Mouse (Mus musculus): ENCODE measurements around the gene Bcor. TPM values are rescaled to one million over a fixed set of nuclear protein-coding genes. Genes with fewer than 3 reads are reported as not detected.

The Bcor gene
- total and polyA plus RNA-seq, 3 experiments: 70.0 to 177 (median 80.8) TPM

DNA sequence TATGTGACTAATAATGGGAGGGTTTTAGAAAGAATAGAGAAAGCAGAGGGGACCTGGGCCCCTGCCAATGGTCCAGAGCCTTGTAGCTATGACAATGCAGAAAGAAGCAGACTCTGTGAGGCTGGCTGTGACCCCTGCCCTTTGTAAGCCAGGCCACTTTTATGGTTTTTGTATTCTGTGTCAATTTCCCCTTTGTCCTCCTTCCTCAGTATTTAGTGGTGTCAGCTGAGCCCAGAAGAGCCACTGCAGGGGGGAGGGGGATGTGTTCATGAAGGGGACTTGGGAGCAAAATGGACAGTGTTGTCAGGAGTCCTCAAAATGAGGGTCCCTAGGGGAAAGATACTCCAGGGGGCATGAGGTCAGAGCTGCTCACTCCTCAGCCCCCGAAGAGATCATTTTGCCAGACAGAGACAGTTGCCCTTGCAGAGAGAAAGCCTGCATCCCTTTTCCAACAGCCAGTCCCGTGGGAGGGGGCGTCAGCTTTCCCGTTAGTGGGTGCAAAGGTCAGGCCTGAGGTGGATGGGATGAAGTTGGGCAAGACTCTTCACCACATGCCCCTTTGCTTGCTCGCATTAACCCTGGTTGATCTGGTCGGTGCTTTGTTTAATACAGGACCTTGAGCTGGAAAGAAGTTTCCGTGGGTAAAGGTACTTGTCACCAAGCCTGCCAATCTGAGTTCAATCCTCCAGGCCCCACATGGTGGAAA, 171.8 kb downstream of the Bcor start:
- Histone ChIP-seq H3K36me3 (replicated peaks) (peaks cover 6% of the 10 kb centered on the region), H3K27me3 (ENCODE audit: insufficient read depth, low read length) (no peaks in the 10 kb centered on the region), H3K4me3 (ENCODE audit: low read depth, low read length) (no peak overlapping the region), H3K9me3 (replicated peaks) (no peaks in the 10 kb centered on the region), H3K4me1 (ENCODE audit: insufficient read depth, low read depth, low read length) (peaks cover 43% of the 10 kb centered on the region)
- TF ChIP-seq GATA2 (IDR thresholded peaks at IDR 0.05; ENCODE audit: borderline replicate concordance, low read depth, low read length) (no peak), TAL1 (conservative IDR thresholded peaks at IDR 0.05; ENCODE audit: low read depth, low read length) (no peak), GATA1 (IDR thresholded peaks at IDR 0.05; ENCODE audit: borderline replicate concordance, low read length) (no peak), POLR2AphosphoS5 (IDR thresholded peaks at IDR 0.05; ENCODE audit: insufficient replicate concordance, low read depth, low read length) (no peak)
- ATAC-seq (ENCODE audit: extremely low read depth, insufficient number of reproducible peaks, low FRiP score, poor library complexity, severe bottlenecking): no peak; the same call in 1 of the 2 replicates
- DNase-seq (ENCODE audit: low spot score): no peak

GRCm38 (mm10) chrX:11987602-11988001, 172.6 kb downstream of the Bcor start:
- Histone ChIP-seq H3K4me3 (ENCODE audit: low read depth, low read length) (no peak overlapping the region), H3K9me3 (replicated peaks) (no peaks in the 10 kb centered on the region), H3K27me3 (ENCODE audit: insufficient read depth, low read length) (no peaks in the 10 kb centered on the region), H3K4me1 (ENCODE audit: insufficient read depth, low read depth, low read length) (peaks cover 39% of the 10 kb centered on the region), H3K36me3 (replicated peaks) (peaks cover 6% of the 10 kb centered on the region)
- no peak for ATAC-seq (ENCODE audit: extremely low read depth, insufficient number of reproducible peaks, low FRiP score, poor library complexity, severe bottlenecking)
- no peak for TF ChIP-seq TAL1 (conservative IDR thresholded peaks at IDR 0.05; ENCODE audit: low read depth, low read length)
- TF ChIP-seq GATA1 (IDR thresholded peaks at IDR 0.05; ENCODE audit: borderline replicate concordance, low read length): no peak
- TF ChIP-seq GATA2 (IDR thresholded peaks at IDR 0.05; ENCODE audit: borderline replicate concordance, low read depth, low read length): no peak
- no peak for DNase-seq (ENCODE audit: low spot score)

Measured in G1E (cell line).